In the genomic region with DNA sequence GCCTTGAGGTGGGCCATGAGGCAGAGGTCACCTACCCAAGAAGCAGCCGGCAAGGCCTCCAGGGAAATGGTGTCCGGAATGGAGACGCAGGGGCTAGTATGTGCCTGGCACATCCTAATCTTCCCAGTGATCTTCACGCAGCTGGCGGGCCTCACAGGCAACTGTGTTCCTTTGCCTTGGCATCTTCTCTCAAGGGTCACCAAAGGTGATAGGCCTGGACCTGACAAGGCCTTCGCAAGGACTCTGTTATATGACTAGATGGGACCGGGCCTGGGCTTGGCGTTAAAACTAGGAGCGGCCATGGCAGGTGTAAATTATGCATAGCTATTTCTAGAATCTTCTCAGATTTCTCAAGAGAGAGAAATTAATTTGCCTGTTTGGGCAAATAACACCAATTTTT, we compare ENCODE assay signal across 8 mouse cellular contexts.
A peak's percentile ranks its signal among the peaks of the same experiment; 100 is the strongest.
DNase-seq lines count a peak whose midpoint lies in the region; ATAC-seq and TF ChIP-seq lines count a peak whose summit lies in the region.
"Had no signal": no experiment of that assay in that cellular context is flagged by ENCODE, and none has a peak within 500 bp of the region (broad histone marks: within the 10 kb centered on the region; RNA-seq: fewer than 3 reads in every experiment).

No protein-coding gene starts in this region.

- H3K4me3 ChIP-seq in kidney, embryonic 14.5 days (ENCODE audit: low read length), result no peak overlapping the region
- no peak overlapping the region for H3K4me3 ChIP-seq in embryonic facial prominence, embryonic 14.5 days (ENCODE audit: low read depth, low read length)
- no peak overlapping the region for H3K4me3 ChIP-seq in hindbrain, embryonic 14.5 days (replicated peaks; ENCODE audit: low read length)
- H3K4me3 ChIP-seq in liver, postnatal 0 days (ENCODE audit: low read depth, low read length), result no peak overlapping the region

- no peak for TF ChIP-seq EP300 in liver, postnatal 0 days (IDR thresholded peaks at IDR 0.05; ENCODE audit: low read depth)

- H3K9ac ChIP-seq in kidney, embryonic 14.5 days (ENCODE audit: low read depth, low read length), result no peak overlapping the region
- H3K9ac ChIP-seq in embryonic facial prominence, embryonic 14.5 days (ENCODE audit: low read depth, low read length), result no peak overlapping the region
- H3K9ac ChIP-seq in hindbrain, embryonic 14.5 days, result no peak overlapping the region
- H3K9ac ChIP-seq in liver, postnatal 0 days (replicated peaks), result no peak overlapping the region

- peaks cover under 1% of the 10 kb centered on the region; the same call in 1 of the 2 replicates for H3K27me3 ChIP-seq in kidney, embryonic 14.5 days (ENCODE audit: control insufficient read depth, insufficient read depth, low read length)
- peaks cover 12% of the 10 kb centered on the region for H3K27me3 ChIP-seq in embryonic facial prominence, embryonic 14.5 days (replicated peaks; ENCODE audit: control insufficient read depth, insufficient read depth, low read length)
- no peaks in the 10 kb centered on the region for H3K27me3 ChIP-seq in hindbrain, embryonic 14.5 days (ENCODE audit: control insufficient read depth, insufficient read depth, low read length)
- peaks cover 16% of the 10 kb centered on the region for H3K27me3 ChIP-seq in liver, postnatal 0 days (ENCODE audit: insufficient read depth, low read length)

- peaks cover 18% of the 10 kb centered on the region for H3K4me1 ChIP-seq in kidney, embryonic 14.5 days (ENCODE audit: control insufficient read depth, insufficient read depth, low read length)
- peaks cover 19% of the 10 kb centered on the region for H3K4me1 ChIP-seq in embryonic facial prominence, embryonic 14.5 days (ENCODE audit: control insufficient read depth, insufficient read depth, low read length)
- H3K4me1 ChIP-seq in hindbrain, embryonic 14.5 days (replicated peaks; ENCODE audit: control insufficient read depth, insufficient read depth, low read length), result peaks cover 30% of the 10 kb centered on the region
- peaks cover 4% of the 10 kb centered on the region; the same call in 1 of the 2 replicates for H3K4me1 ChIP-seq in liver, postnatal 0 days (ENCODE audit: insufficient read depth)

- no peaks in the 10 kb centered on the region for H3K36me3 ChIP-seq in kidney, embryonic 14.5 days (ENCODE audit: control insufficient read depth, insufficient read depth, low read length)
- no peaks in the 10 kb centered on the region for H3K36me3 ChIP-seq in embryonic facial prominence, embryonic 14.5 days (ENCODE audit: control insufficient read depth, insufficient read depth, low read length)
- no peaks in the 10 kb centered on the region for H3K36me3 ChIP-seq in hindbrain, embryonic 14.5 days (replicated peaks; ENCODE audit: control insufficient read depth, insufficient read depth)
- no peaks in the 10 kb centered on the region for H3K36me3 ChIP-seq in liver, postnatal 0 days (replicated peaks; ENCODE audit: insufficient read depth, low read length)

- peak overlapping the region; percentile 87 for H3K4me2 ChIP-seq in kidney, embryonic 14.5 days (replicated peaks; ENCODE audit: low read depth, low read length)
- peak overlapping the region; percentile 83 for H3K4me2 ChIP-seq in embryonic facial prominence, embryonic 14.5 days (ENCODE audit: low read depth, low read length)
- H3K4me2 ChIP-seq in hindbrain, embryonic 14.5 days (replicated peaks), result peak overlapping the region; percentile 57
- H3K4me2 ChIP-seq in liver, postnatal 0 days (ENCODE audit: low read depth, low read length), result peak overlapping the region; percentile 75; the same call in 1 of the 2 replicates

- H3K27ac ChIP-seq in kidney, embryonic 14.5 days (ENCODE audit: low read depth, low read length), result no peak overlapping the region
- no peak overlapping the region for H3K27ac ChIP-seq in embryonic facial prominence, embryonic 14.5 days (replicated peaks; ENCODE audit: low read depth, low read length)
- no peak overlapping the region for H3K27ac ChIP-seq in hindbrain, embryonic 14.5 days
- H3K27ac ChIP-seq in liver, postnatal 0 days (ENCODE audit: low read depth), result no peak overlapping the region
- H3K27ac ChIP-seq: macrophage had no signal

- 69% methylated on average over 9 of the region's 9 CpGs for WGBS in kidney, embryonic 14.5 days
- 72% methylated on average over 9 of the region's 9 CpGs for WGBS in embryonic facial prominence, embryonic 14.5 days
- WGBS in hindbrain, embryonic 14.5 days, result 85% methylated on average over 9 of the region's 9 CpGs
- 73% methylated on average over 9 of the region's 9 CpGs for WGBS in liver, postnatal 0 days (ENCODE audit: insufficient replicate concordance)

- no peak for DNase-seq in kidney, postnatal 25 days
- DNase-seq in embryonic facial prominence, embryonic 14.5 days (ENCODE audit: low spot score), result no peak
- DNase-seq in hindbrain, embryonic 14.5 days (ENCODE audit: low spot score), result no peak
- DNase-seq in liver, postnatal 0 days, result no peak
- no peak for DNase-seq in yolk sac, embryonic 10.5 days (ENCODE audit: low spot score)
- DNase-seq in embryo, embryonic 11 days, result no peak

- ATAC-seq in kidney, embryonic 14.5 days (ENCODE audit: low FRiP score, low TSS enrichment), result no peak
- ATAC-seq in embryonic facial prominence, embryonic 14.5 days (ENCODE audit: low read depth), result no peak
- no peak for ATAC-seq in hindbrain, embryonic 14.5 days (ENCODE audit: low FRiP score)
- no peak for ATAC-seq in liver, postnatal 0 days

- H3K9me3 ChIP-seq in kidney, embryonic 14.5 days (ENCODE audit: control insufficient read depth, low read length), result no peaks in the 10 kb centered on the region
- H3K9me3 ChIP-seq in embryonic facial prominence, embryonic 14.5 days (ENCODE audit: control insufficient read depth, low read length), result no peaks in the 10 kb centered on the region
- H3K9me3 ChIP-seq in hindbrain, embryonic 14.5 days (ENCODE audit: control insufficient read depth, low read length), result no peaks in the 10 kb centered on the region
- H3K9me3 ChIP-seq in liver, postnatal 0 days (ENCODE audit: low read length), result no peaks in the 10 kb centered on the region

- no peak for TF ChIP-seq CTCF in liver, postnatal 0 days (IDR thresholded peaks at IDR 0.05; ENCODE audit: low read depth)
